Mouse (Mus musculus) liver, adult 2 months (tissue): ENCODE data around the gene Mcu. TPM values are rescaled to one million over a fixed set of nuclear protein-coding genes. Genes with fewer than 3 reads are reported as not detected.
A peak's percentile ranks its signal among the peaks of the same experiment; 100 is the strongest.

Source experiments
- DNase-seq: peaks from one replicate; pipeline ENCODE4 v3.0.0-alpha.2; 2011; ENCODE audit warnings: low read depth, low spot score; ENCODE audit errors: extremely low read depth
- H3K27ac ChIP-seq: fragments of 200-500 bp; replicated peaks from 2 replicates; pipeline ENCODE4 v1.5.1; 2012; ENCODE audit warnings: low read depth, mild to moderate bottlenecking, control low read depth, inconsistent platforms, low read length; ENCODE audit not compliant: insufficient read depth
- H3K27me3 ChIP-seq: fragments of 200-500 bp; 2 replicates; pipeline ENCODE4 v1.6.1; 2012; ENCODE audit warnings: mild to moderate bottlenecking, moderate library complexity, low read length, inconsistent platforms; ENCODE audit not compliant: control insufficient read depth, insufficient read depth
- H3K36me3 ChIP-seq: fragments of 200-500 bp; 2 replicates; pipeline ENCODE4 v1.6.1; 2012; ENCODE audit warnings: low read length, inconsistent platforms; ENCODE audit not compliant: control insufficient read depth, insufficient read depth
- H3K4me1 ChIP-seq: fragments of 200-500 bp; 2 replicates; pipeline ENCODE4 v1.6.1; 2011; ENCODE audit warnings: low read length; ENCODE audit not compliant: control insufficient read depth, insufficient read depth
- H3K4me3 ChIP-seq: fragments of 200-500 bp; 2 replicates; pipeline ENCODE4 v1.5.1; 2011; ENCODE audit warnings: low read depth, mild to moderate bottlenecking, control low read depth, low read length, moderate library complexity; ENCODE audit not compliant: insufficient read depth
- H3K79me2 ChIP-seq: fragments of 200-500 bp; 2 replicates; pipeline ENCODE4 v1.6.1; 2012; ENCODE audit warnings: inconsistent platforms, mild to moderate bottlenecking, low read length, moderate library complexity; ENCODE audit not compliant: control insufficient read depth, insufficient read depth
- H3K9ac ChIP-seq: fragments of 200-500 bp; 2 replicates; pipeline ENCODE4 v1.6.1; 2012; ENCODE audit warnings: low read depth, mild to moderate bottlenecking, control low read depth, inconsistent platforms, low read length
- CTCF ChIP-seq: fragments of 200-500 bp; IDR thresholded peaks from 2 replicates; pipeline ENCODE4 v1.5.1; 2011; ENCODE audit warnings: low read depth, low read length, control low read depth
- POLR2A ChIP-seq: fragments of 200-500 bp; IDR thresholded peaks from 2 replicates; pipeline ENCODE4 v1.6.1; 2011; ENCODE audit warnings: low read length, control low read depth; ENCODE audit not compliant: insufficient read depth; ENCODE audit errors: extremely low read depth
- WGBS: fragments of 180-500 bp; shearing (Covaris S2); methylation state at CpG from one replicate; pipeline ENCODE4 v1.1.7; 2018; 5-methylcytosine and 5-hydroxymethylcytosine counted together
- polyA plus RNA-seq: library from polyadenylated mRNA; depleted of rRNA; stranded (reverse); fragments of >200 nt; gene quantifications from 2 replicates; pipeline ENCODE4 v1.2.3, GENCODE M21; 2012; rRNA removed
- total RNA-seq: library from RNA; depleted of rRNA; stranded (reverse); fragments of >200 nt; gene quantifications from 2 replicates; pipeline ENCODE4 v1.2.3, GENCODE M21; 2014; rRNA removed

Gene Mcu
- total RNA-seq (12.9 and 13.0 TPM in 2 replicates), polyA plus RNA-seq (11.5 and 14.4 TPM in 2 replicates)

DNA sequence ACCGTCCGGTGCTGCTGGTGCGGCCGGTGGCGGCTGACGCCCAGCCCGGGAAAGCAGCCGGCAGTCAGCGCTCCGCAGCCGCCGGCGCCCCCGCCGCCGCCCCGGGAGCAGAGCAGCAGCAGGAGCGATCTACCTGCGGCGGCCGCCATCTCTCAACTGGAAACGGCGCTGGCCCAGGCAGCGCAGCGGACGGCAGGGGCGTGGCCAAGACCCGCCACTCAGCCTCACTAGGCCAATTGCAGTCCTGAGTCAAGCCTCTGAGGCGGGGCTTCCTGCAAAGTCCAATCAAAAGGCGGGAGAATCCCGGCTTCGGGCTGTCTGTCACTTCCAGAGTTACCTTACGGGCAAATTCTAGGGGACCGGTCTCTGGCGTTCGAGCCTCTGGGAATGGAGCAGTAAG lies at the start of gene Mcu:
TSS of gene Mcu (minus strand) at position 171 of the 400 bp plus-strand sequence.
- Histone ChIP-seq H3K9ac (peak within 1 kb of the TSS; percentile 91), H3K36me3 (no peaks in the 10 kb centered on the region), H3K27ac (peak within 1 kb of the TSS; percentile 18), H3K4me1 (peaks cover 10% of the 10 kb centered on the region), H3K79me2 (peaks cover 10% of the 10 kb centered on the region; the same call in 1 of the 2 replicates), H3K4me3 (peak within 1 kb of the TSS; percentile 78), H3K27me3 (no peaks in the 10 kb centered on the region)
- WGBS: 1% methylated on average over 36 of the region's 36 CpGs
- TF ChIP-seq POLR2A (peak; percentile 28; the same call in 1 of the 2 replicates), CTCF (no peak)
- peak; percentile 97 for DNase-seq

- H3K9ac ChIP-seq: no peak overlapping the region
- WGBS: 81% methylated on average over 13 of the region's 13 CpGs
- no peaks in the 10 kb centered on the region for H3K4me1 ChIP-seq
Observed at GRCm38 (mm10) chr10:59665503-59666291, 49.2 kb upstream of the Mcu start.

GRCm38 (mm10) chr10:59664765-59665164 lies 48.3 kb upstream of the Mcu start:
- H3K4me3 ChIP-seq: no peak overlapping the region
- 89% methylated on average over 2 of the region's 2 CpGs for WGBS

More at GRCm38 (mm10) chr10:59665503-59666291, 49.2 kb upstream of the Mcu start:
- TF ChIP-seq POLR2A: no peak
- Histone ChIP-seq H3K4me3 (no peak overlapping the region), H3K36me3 (no peaks in the 10 kb centered on the region), H3K27me3 (no peaks in the 10 kb centered on the region), H3K27ac (no peak overlapping the region), H3K79me2 (no peaks in the 10 kb centered on the region)
- DNase-seq: no peak

DNA sequence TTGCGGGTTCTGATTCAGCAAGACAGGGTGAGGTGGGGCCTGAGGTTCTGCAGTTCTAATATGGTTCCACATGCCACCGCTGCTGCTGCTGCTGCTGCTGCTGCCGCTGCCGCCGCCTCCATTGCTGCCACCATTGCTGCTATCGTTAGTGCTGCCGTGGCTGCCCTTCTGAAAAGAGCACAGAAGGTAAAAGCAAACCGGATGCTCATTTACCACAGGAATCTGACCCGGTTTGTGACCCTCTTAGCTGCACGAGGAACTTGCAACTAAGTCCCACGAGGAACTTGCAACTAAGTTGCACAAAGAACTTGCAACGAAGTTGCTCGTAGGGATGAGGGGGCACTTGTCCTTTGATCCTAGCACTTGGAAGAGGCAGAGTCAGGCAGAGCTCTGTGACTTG lies 40.3 kb upstream of the Mcu start:
- Histone ChIP-seq H3K27me3 (no peaks in the 10 kb centered on the region), H3K79me2 (no peaks in the 10 kb centered on the region), H3K27ac (no peak overlapping the region), H3K36me3 (no peaks in the 10 kb centered on the region), H3K9ac (no peak overlapping the region), H3K4me1 (no peaks in the 10 kb centered on the region), H3K4me3 (no peak overlapping the region)
- 85% methylated on average over 13 of the region's 13 CpGs for WGBS
- no peak for TF ChIP-seq CTCF
- no peak for TF ChIP-seq POLR2A
- no peak for DNase-seq

More at GRCm38 (mm10) chr10:59664765-59665164, 48.3 kb upstream of the Mcu start:
- H3K27me3 ChIP-seq: no peaks in the 10 kb centered on the region
- H3K9ac ChIP-seq: no peak overlapping the region
- H3K4me1 ChIP-seq: no peaks in the 10 kb centered on the region
- DNase-seq: no peak
- H3K27ac ChIP-seq: no peak overlapping the region
- H3K36me3 ChIP-seq: no peaks in the 10 kb centered on the region
- TF ChIP-seq POLR2A: no peak
- TF ChIP-seq CTCF: no peak
- no peaks in the 10 kb centered on the region for H3K79me2 ChIP-seq

DNA sequence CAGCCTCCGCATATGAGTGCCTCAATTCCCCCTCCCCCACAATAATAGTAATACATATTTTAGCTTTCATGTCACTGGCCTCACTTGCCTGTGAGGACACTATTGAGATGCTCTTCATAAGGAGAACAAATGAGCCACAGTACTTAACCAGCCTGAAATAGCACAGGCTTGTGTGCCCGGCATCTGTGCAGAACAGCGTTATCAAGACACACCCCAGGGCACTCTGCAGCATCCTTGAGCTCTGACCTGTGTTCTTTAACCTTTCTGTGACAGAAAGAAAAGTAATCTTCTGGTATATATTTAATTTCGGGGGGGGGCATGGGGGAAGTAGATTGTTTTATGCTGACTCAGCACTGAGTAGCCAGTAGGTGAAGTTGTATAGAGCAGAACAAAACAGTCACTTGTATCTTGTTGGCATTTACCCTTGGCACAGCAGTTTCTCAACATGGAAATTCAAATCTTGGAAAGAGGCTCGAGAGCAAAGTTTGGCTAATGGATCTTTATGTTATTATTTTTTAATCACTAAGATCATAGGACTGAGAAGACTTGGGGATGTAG lies 30.4 kb upstream of the Mcu start:
- H3K4me1 ChIP-seq: no peaks in the 10 kb centered on the region
- TF ChIP-seq CTCF: no peak
- TF ChIP-seq POLR2A: no peak
- no peaks in the 10 kb centered on the region for H3K27me3 ChIP-seq
- H3K9ac ChIP-seq: no peak overlapping the region
- H3K27ac ChIP-seq: no peak overlapping the region
- H3K4me3 ChIP-seq: no peak overlapping the region
- H3K36me3 ChIP-seq: no peaks in the 10 kb centered on the region
- no peaks in the 10 kb centered on the region for H3K79me2 ChIP-seq
- 92% methylated on average over 5 of the region's 5 CpGs for WGBS
- DNase-seq: no peak

GRCm38 (mm10) chr10:59645153-59645552 lies 28.7 kb upstream of the Mcu start:
- Histone ChIP-seq H3K4me1 (no peaks in the 10 kb centered on the region), H3K27me3 (no peaks in the 10 kb centered on the region), H3K4me3 (no peak overlapping the region), H3K36me3 (no peaks in the 10 kb centered on the region), H3K79me2 (no peaks in the 10 kb centered on the region), H3K27ac (no peak overlapping the region), H3K9ac (no peak overlapping the region)
- TF ChIP-seq POLR2A (no peak), CTCF (no peak)
- 27% methylated on average over 4 of the region's 4 CpGs for WGBS
- DNase-seq: no peak
